Mouse (Mus musculus) B cell, adult 2 months (primary cell): ENCODE data around the gene Hist1h4d.

ENCODE experiments used
- DNase-seq, 2 experiments: peaks; one replicate each; pipeline ENCODE4 v3.0.0; 2022

The Hist1h4d gene

GRCm38 (mm10) chr13:23593051-23593770, 11.8 kb downstream of the Hist1h4d start:
- DNase-seq: no peak

GRCm38 (mm10) chr13:23595185-23595584, 13.8 kb downstream of the Hist1h4d start:
- no peak for DNase-seq

- DNase-seq: no peak
Measured at GRCm38 (mm10) chr13:23595622-23596372, 14.4 kb downstream of the Hist1h4d start.

GRCm38 (mm10) chr13:23597957-23598356, 16.6 kb downstream of the Hist1h4d start:
- DNase-seq: peak; percentile 88 to 90

- no peak for DNase-seq
Measured at GRCm38 (mm10) chr13:23603182-23603699, 21.8 kb downstream of the Hist1h4d start.

- no peak for DNase-seq
Measured at GRCm38 (mm10) chr13:23604452-23604851, 23.1 kb downstream of the Hist1h4d start.

GRCm38 (mm10) chr13:23605052-23605451, 23.7 kb downstream of the Hist1h4d start:
- no peak for DNase-seq

- no peak for DNase-seq
Measured at GRCm38 (mm10) chr13:23609209-23609608, 27.8 kb downstream of the Hist1h4d start.

- no peak for DNase-seq
Measured at GRCm38 (mm10) chr13:23609844-23610243, 28.4 kb downstream of the Hist1h4d start.

- DNase-seq: no peak
Measured at GRCm38 (mm10) chr13:23610393-23610792, 29.0 kb downstream of the Hist1h4d start.

- no peak for DNase-seq
Measured at GRCm38 (mm10) chr13:23611638-23612037, 30.2 kb downstream of the Hist1h4d start.

GRCm38 (mm10) chr13:23620056-23620732, 38.8 kb downstream of the Hist1h4d start:
- peak in 1 of 2 experiments; percentile 5 for DNase-seq

GRCm38 (mm10) chr13:23620733-23621531, 39.5 kb downstream of the Hist1h4d start, which contains the start of gene Hist1h2be:
Hist1h2be (minus strand) TSS chr13:23621124.
- peak; percentile 73 to 77 for DNase-seq

GRCm38 (mm10) chr13:23621532-23622174, 40.3 kb downstream of the Hist1h4d start:
- DNase-seq: peak; percentile 83 to 88

GRCm38 (mm10) chr13:23622175-23622671, 40.8 kb downstream of the Hist1h4d start, which contains the start of gene Hist1h1e:
Hist1h1e (minus strand) TSS chr13:23622558.
- DNase-seq: peak; percentile 88 to 90

- DNase-seq: peak; percentile 21
Measured at GRCm38 (mm10) chr13:23622861-23623450, 41.6 kb downstream of the Hist1h4d start.

- peak; percentile 40 to 49 for DNase-seq
Measured at GRCm38 (mm10) chr13:23630653-23631052, 49.3 kb downstream of the Hist1h4d start.
